Mouse (Mus musculus) liver (tissue): ENCODE results near the gene Ctnnbl1.
A peak's percentile ranks its signal among the peaks of the same experiment; 100 is the strongest.

Experiments
- DNase-seq: peaks from one replicate; pipeline ENCODE4 v3.0.0-alpha.2; 2020; ENCODE audit warnings: mixed read lengths

Ctnnbl1 gene

DNA sequence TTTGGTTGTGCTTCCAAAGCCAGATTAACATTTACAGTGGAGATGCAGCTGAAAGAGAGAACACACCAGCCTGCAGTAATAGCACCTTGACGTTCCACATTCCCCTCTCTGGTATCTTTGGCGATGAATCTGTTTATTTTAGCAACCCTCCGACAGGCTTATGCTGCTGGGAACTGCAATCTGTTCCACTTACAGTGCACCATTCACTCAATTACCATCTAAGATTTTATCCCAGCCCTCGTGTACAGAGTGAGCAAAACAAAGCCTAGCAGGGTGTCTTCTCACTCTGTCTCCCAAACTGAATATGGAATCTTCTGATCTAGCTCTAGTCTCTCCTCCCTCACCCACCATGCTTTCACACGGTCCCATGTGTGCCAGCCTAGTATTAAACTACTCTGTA lies 140.8 kb downstream of the Ctnnbl1 start:
- no peak for DNase-seq

DNA sequence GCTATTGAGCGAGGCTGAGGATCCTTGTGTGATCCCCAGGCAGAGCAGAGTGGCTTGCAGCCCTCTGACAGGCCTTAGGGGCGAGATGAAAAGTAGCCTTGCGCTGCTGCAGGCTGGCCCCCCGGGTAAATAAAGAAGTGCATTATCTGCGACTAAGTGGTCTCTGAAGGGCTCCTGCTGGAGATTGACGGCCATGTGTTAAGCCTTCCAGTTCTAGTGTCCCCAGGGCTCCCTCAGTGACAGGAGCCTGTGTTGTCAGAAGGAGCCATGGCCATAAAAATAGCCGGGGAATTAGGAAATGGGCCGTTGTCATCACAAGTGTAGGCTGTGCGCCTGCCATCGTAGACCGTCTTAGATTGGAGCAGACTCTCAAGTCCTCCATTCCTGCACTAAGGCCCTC lies 144.7 kb downstream of the Ctnnbl1 start:
- no peak for DNase-seq

DNA sequence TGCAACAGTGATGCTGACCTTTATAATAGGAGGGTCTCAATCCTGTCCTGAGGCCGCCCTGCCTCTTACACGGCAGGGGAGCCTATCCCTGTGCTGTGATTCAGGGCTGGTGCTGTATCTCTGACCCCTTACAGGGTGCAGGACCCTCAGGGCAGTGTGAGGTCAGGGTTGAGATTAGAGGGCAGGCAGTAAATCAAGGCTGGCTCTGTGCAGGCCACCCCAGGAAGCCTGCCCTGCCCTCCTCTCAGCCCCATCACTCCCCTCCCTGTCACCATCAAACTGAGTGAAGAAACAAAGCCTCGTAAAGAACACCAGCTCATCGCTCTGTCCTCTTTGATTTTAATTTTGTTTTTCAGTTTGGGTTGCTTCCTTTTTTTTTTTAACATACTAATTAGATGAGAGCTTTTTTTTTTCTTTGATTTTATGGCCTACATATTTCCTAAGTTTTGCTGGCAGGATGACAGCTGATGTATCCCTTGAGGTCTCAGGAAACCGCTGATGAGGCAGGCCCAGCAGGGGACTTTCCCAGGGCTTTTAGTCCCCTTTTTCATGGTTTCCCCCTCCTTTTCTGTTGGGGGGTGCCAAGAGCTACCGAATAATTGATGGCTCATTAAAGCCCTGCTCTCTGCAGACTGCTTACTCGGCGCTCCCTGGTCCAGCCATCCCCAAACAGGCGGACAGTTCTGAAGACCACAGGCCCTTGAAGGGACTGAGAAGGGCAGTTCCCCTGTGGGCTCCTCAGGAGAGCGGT lies 150.2 kb downstream of the Ctnnbl1 start:
- no peak for DNase-seq

DNA sequence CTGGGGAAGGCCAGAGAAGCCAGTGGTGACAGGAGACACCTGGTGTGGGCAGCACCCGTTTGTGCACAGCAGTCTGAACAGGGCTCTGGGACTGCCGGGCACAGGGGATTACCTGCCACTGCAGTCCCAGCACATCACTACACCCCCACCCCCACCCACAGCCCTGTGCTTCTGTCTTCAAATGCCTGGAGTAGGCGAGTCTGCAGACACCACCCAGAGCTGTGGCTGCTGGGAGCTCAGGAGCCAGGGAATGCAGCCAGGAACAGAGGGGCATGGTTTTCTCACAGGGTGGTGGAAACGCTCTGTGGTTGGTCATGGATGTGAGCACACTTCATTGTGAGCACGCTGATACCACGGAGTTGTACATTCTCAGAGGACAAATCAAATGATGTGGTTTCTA lies 154.0 kb downstream of the Ctnnbl1 start:
- no peak for DNase-seq

DNA sequence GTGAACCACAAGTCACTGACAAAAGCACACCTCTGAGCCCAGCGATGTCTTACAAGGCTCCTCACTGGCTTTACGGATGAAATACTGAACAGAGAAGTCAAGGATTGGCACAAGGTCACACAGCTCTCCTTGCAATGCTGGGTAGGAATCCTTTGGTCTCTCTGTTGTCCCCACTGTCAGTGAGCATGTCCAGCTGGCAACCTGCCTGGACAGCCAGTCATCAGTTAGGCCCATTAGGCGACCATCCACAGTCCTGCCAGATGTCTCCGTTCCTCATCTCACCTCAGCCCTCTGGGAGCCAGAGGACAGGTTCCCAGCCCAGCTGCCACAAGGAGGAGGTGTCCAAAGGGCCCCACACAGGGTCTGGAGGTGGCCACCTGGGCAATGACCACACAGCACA lies 159.9 kb downstream of the Ctnnbl1 start:
- DNase-seq = no peak

DNA sequence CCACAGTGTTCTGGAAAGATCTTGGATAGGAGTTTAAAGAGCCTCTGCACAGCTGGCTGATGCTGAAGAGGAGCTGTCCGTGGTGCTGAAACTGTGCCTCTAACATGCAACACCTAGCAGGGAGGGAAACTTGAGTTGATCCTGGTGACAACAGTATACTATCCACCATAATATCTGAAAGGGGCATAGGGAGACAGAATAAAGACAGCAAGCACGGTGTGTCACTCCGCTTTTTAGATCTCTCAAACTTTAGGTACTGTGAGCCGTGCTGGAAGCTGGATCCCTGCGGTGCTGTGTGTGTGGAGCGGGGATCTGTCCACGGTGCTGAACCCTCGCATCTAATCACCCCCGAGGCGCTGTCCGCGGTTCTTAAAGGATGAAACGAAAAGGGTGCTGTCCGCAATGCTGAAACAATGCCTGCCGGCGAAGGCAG lies 176.0 kb downstream of the Ctnnbl1 start:
- peak; percentile 83 for DNase-seq

DNA sequence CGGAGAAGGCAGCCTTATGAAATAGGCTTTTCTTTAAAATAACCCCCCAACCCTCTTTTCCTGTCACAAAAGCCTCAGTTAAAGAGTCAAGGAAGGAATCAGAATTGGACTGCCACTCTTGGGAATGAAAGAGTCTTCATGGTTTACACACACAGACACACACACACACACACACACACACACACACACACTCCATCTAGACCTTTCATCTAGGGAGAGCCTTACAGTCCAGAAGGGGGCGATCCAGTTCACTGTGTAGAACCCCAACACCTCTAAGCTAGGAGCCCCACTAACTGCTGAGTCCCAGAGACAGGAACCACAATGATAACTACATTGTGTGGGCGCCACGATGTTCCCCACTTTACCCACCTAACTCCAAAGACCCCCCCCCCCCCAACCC lies 176.5 kb downstream of the Ctnnbl1 start:
- no peak for DNase-seq

DNA sequence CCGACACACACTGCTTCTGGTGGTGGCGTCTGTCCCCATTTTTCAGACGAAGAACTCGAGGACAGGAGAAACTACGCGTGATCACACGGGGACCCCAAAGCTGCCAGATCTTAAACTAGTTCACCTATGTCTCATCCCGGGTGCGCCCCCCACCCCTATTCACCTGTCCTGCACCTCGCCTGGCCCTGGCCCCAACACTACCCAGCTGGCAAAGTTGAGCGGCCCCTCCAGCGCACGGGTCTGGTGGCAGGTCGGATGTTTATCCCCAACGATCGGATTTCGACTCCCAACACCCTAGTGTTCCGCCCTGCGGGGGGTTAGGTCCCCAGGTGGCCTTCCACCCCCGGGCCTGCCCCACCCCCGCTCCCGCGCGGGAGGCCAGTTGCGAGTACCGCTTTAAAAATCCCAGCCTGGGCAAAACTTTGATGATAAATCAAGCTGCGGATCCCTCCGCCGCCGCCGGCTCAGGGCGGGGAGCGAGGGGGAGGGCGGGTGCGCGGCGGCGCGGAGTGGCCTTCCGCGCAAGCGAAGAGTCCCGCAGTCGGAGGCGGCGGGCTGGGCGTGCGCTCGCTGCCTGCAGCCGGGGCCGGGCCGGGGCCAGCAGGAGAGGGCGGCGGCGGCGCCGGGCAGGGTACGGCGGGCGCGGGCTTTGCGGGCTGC lies 177.0 kb downstream of the Ctnnbl1 start, which contains the start of gene Vstm2l:
TSS of gene Vstm2l (plus strand) at position 549 of the 660 bp plus-strand sequence.
- DNase-seq = no peak

DNA sequence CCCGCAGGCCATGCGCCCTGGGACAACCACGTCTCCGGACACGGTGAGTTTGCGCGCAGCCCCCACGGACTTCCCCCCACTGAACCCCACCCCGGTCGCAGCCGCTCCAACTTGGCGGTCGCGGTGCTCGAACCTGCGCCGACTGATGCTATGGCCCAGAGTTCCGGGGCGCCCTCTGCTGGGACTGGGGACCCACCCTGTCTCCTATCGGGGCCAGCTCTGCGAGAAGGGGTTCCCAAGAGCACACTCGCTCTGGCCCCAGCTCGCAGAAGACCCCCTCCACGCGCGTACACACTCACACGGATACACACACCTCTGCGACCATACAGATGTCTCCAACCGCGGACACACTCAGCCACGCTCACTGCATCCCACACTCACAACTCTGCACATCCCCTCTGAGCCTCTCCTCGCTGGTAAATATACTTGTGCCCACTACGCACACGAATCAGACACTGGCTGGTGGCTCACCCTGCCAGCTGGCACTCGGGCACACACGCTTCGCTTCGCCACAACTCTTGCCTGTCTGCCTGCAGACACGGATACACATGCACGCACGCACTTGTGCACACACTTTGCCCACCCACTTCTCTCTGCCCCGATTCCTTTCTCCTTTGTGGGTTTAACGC lies 177.8 kb downstream of the Ctnnbl1 start:
- no peak for DNase-seq

DNA sequence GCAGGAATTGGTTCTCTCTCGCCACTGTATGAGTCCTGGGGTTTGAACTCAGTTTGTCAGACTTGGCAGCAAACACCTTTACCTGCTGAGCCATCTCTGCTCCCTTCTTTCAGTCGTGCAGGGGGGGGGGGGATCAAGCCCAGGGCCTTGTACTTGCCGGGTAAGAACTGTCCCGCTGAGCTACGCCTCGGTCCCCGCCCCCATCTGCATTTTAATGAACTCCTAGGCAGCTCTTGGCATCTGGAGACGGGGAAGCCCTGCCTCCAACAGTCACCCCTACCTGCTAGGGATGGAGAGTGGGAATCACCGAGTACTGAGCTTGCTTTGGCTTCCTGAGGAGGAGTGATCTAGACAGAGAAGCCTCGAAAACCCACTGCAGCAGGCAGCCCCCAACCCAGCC lies 181.3 kb downstream of the Ctnnbl1 start:
- DNase-seq = no peak

DNA sequence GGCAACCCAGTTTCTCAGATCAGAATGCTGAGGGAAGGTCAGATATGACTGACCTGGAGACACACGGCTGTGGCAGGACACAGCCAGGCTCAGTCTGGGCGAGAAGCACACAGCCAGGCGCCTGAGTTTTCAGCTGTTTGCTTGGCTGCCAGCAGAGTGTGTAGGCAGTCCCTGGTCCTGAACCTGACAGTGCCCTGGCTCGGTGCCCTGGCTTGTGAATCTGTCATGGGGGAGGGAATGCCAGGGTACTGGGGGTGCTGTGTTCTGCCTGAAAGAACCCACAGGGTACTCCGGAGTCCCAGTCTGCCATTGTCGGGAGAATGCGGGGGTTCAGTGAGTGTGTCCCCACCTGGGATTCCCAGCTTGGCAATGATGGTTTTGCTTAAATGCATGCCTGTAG lies 184.3 kb downstream of the Ctnnbl1 start:
- DNase-seq = no peak

DNA sequence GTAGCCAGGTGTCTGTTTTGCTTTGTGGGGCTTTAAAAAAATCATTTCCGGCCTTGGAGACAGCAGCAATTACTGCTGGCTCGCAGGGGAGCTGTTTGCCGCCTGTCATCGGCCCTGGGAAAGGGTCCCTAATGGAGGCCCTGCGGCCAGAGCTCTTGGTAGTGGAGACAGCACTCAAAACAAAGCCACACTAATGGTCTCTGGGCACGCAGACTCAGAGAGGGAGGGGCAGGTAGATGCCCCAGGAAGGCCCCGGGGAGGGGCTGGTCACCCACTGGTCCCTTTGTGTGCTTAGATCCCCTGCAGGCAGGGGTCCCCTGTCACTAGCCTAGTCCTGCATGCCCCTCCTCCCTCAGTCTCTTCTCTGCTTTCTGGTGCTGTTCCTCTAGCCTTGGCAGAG lies 186.2 kb downstream of the Ctnnbl1 start:
- no peak for DNase-seq

DNA sequence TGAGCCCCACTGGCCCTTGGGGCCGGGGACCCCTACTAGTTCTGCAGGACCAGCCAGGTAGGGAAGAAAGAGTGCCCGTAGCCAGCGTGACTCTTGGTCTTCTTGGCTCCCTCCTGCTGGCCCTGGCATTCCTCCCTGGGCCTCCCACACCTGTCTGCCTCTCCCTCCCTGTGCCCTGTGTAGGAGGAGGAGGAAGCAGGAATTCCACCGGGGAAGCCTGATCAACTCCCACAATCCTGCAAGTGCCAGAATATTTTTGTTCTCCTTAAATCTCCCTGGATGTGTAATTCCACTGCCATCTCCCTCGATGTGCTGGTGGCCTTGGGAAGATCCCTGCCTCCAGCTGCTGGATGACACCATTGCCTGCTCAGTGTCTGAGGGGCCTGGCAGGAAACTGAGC lies 187.3 kb downstream of the Ctnnbl1 start:
- no peak for DNase-seq

DNA sequence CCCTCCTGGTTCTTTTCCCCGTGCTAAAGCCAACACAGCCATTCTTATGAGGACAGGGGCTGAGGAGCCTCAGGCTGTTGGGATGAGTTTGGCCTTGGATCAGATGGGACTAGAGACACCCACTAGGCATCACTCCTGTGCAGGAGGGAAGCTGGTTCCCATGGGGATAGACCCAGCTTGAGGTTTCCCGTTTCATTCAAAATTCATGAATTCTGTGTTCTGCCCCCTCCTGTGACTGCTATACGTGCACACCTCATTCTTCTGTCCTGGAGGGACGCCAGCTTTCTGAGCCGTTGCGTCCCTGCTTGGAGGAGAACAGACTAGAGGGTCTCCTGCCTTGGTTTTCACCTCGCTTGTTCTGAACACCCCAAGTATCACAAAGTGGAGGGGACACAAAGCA lies 189.3 kb downstream of the Ctnnbl1 start:
- no peak for DNase-seq

DNA sequence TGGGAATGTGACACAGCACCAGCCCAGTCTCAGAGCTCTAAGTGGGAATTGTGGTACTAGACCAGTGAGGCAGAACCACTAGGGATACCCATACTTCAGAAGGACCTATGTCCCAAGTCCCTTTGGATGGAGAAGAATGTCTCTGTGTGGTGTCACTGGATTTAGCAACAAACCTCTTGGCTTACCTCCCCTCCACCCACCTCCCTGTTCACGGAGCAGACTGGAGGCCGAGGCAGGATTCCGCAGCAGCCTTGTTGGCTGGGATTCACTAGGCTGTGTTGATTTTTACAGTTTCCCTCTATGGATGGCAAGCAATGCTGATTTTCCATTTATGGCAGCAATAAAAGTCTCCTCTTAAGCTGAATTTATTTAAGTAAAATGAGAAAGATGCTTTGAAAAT lies 189.7 kb downstream of the Ctnnbl1 start:
- no peak for DNase-seq

DNA sequence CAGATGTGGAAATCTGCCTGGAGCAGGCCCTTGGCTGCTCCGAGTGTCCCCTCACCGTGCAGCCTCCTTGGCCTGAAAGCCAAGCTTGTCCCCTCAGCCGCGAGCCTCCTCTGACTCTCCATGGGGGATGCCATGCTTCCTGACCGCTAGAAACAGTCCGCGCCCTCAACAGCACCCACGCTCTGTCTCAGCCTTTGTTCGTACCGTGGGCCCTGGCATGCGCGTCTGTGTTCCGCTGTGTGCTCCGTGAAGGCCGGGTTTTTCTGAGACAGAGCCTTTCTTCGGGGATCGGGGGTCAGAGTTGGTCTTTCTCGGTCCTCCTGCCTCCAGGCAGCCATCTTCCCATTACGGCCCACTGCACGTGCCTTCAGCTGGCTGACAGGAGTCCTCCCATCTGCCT lies 190.2 kb downstream of the Ctnnbl1 start:
- DNase-seq = no peak

DNA sequence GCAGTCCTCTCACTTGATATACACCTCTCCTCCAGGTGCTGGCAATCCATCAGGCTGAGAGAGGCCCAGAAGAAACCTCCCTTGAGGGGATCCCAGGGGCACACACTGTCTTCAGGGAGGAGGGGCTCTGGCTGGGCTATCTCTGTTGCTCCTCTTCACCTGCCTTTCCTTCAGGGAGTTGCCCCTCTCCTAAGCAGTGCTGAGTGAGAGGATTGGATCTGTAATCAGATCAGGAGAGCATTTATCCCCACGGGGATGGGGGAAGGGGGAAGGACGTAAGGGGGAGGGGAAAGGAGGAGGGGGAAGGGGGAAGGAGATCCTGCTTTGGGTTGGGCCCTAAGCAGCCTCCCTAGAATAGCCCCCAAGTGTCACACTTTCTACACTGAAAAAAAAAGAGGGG lies 190.6 kb downstream of the Ctnnbl1 start:
- no peak for DNase-seq

DNA sequence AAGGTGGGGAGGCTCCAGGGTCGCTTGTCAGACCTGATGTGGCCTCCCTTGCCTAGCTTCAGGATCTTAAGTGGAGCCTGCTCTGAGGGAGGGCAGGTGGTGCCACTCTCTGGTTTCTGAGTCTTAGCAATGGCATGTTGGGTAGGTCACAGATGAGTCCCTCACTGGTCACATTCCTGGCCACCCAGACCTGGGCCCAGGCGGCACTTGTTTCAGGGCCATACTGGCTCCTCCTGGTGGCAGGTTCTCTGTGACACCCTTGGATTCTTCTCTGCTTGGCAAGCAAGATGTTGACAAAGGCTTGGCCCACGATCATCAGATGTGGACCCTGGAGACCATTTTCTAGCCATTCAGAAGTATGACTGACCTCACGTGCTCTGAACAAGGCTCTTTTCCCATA lies 195.5 kb downstream of the Ctnnbl1 start:
- no peak for DNase-seq

DNA sequence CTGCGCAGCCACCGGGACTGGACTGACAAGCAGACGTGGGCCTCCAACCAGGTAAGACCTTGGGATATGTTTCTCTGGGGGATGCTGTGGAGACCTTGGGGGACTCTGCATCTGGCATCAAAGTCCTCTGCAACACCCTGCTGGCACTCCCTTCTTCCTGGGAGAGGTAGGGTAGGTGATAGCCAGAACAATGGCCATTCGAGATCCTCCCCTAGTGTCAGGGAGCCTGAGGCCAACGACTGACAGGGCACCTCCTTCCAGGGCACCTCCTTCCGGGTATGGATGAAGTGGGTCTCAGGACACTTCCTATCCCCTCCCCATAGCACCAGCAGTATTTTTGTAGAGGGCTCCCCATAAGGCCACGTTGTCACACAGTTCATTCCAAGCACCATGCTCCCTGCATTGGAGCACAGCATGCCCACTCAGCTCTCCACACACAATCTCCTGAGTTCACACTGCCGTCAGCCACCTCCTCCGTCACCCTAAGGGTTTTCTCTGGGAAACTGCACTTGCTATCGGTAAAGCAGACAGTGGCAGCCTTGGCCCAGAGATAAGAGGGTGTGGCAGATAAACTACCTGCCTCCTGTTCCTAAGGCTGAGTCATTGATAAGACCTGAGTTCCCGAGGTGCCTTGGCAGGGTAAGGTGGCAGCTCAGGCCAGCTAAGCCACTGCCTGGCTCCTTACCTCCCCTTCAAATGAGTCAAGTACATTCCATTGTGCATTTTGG lies 198.4 kb downstream of the Ctnnbl1 start:
- peak; percentile 8 for DNase-seq

DNA sequence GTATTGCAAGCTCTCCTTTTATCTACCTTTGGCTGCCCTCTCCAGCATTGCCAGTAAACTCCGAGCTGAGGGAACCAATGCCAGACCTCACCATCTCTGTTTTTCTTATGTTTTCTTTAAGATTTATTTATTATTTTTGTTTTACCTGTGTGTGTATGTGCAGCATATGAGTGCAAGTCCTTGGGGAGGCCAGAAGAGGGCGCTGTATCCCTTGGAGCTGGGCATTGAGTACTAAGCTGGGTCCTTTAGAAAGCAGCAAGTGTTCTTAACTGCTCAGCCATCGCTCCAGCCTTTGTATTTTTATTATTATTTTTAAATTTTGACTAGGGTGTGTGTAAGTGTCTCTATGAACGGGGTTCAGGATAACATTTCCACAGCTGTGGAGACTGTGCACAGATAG lies 199.5 kb downstream of the Ctnnbl1 start:
- DNase-seq = no peak

DNA sequence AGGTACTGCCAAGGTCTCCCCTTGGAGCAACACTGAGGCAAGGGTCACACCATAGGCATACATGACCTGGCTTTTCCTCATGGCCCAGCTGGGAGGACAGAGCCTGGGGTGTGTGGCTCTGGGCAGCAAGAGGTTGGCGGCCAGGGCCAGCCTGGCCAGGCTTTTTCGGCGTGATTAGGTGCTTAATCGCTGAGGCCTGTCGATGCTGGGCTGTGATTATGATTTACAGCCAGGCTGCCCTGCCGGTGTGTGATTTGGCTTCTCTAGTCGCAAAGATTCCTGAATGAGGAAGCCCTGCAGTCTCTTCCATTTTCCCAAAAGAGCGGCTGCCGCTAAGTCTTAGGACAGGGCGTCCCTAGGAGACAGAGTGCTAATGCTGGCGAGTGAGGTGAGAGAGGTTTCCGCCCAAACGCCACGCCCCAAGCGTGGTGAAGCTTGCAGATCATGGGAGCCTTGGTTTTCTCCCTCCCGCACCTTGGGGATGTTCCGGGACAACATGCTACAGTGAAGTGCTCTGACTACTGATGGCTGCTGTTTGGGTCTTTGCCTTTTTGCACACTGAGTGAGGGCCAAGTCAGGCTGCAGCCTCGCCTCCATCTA lies 203.5 kb downstream of the Ctnnbl1 start:
- no peak for DNase-seq
